Mouse (Mus musculus): ENCODE data around the gene 4430402I18Rik. TPM values are rescaled to one million over a fixed set of nuclear protein-coding genes. Genes with fewer than 3 reads are reported as not detected.

Gene 4430402I18Rik
- polyA plus RNA-seq, 1 experiment: 8.1 TPM

- H3K36me3 ChIP-seq (ENCODE audit: control insufficient read depth, insufficient read depth, low read length): no peaks in the 10 kb centered on the region
- H3K27me3 ChIP-seq (replicated peaks; ENCODE audit: control insufficient read depth, insufficient read depth, low read length): no peaks in the 10 kb centered on the region; the same call in 1 of the 2 replicates
- no peak for DNase-seq
- TF ChIP-seq CTCF (conservative IDR thresholded peaks at IDR 0.05; ENCODE audit: insufficient read depth, insufficient read length, low read depth, low read length) (no peak), POLR2A (IDR thresholded peaks at IDR 0.05; ENCODE audit: low read depth, low read length) (no peak)
- 40% methylated on average over 4 of the region's 4 CpGs for WGBS
- no peaks in the 10 kb centered on the region for H3K4me1 ChIP-seq (ENCODE audit: control insufficient read depth, insufficient read depth, low read length)
- H3K4me3 ChIP-seq (ENCODE audit: insufficient read depth, low read depth, low read length): no peak overlapping the region
- no peak overlapping the region for H3K27ac ChIP-seq (ENCODE audit: insufficient read depth, low read depth, low read length)
Observed at GRCm38 (mm10) chr19:28946782-28947181, 20.8 kb downstream of the 4430402I18Rik start.

GRCm38 (mm10) chr19:28941271-28941670, 26.3 kb downstream of the 4430402I18Rik start:
- TF ChIP-seq POLR2A (IDR thresholded peaks at IDR 0.05; ENCODE audit: low read depth, low read length) (no peak), CTCF (conservative IDR thresholded peaks at IDR 0.05; ENCODE audit: insufficient read depth, insufficient read length, low read depth, low read length) (no peak)
- no peak for DNase-seq
- Histone ChIP-seq H3K27ac (ENCODE audit: insufficient read depth, low read depth, low read length) (no peak overlapping the region), H3K27me3 (replicated peaks; ENCODE audit: control insufficient read depth, insufficient read depth, low read length) (no peaks in the 10 kb centered on the region; the same call in 1 of the 2 replicates), H3K4me3 (ENCODE audit: insufficient read depth, low read depth, low read length) (no peak overlapping the region), H3K36me3 (ENCODE audit: control insufficient read depth, insufficient read depth, low read length) (no peaks in the 10 kb centered on the region), H3K4me1 (ENCODE audit: control insufficient read depth, insufficient read depth, low read length) (no peaks in the 10 kb centered on the region; the same call in 1 of the 2 replicates)
- WGBS: 72% methylated on average over 4 of the region's 4 CpGs

- Histone ChIP-seq H3K27ac (ENCODE audit: insufficient read depth, low read depth, low read length) (no peak overlapping the region), H3K36me3 (ENCODE audit: control insufficient read depth, insufficient read depth, low read length) (no peaks in the 10 kb centered on the region), H3K27me3 (replicated peaks; ENCODE audit: control insufficient read depth, insufficient read depth, low read length) (no peaks in the 10 kb centered on the region; the same call in 1 of the 2 replicates), H3K4me3 (ENCODE audit: insufficient read depth, low read depth, low read length) (no peak overlapping the region), H3K4me1 (ENCODE audit: control insufficient read depth, insufficient read depth, low read length) (no peaks in the 10 kb centered on the region; the same call in 1 of the 2 replicates)
- 70% methylated on average over 9 of the region's 9 CpGs for WGBS
- TF ChIP-seq POLR2A (IDR thresholded peaks at IDR 0.05; ENCODE audit: low read depth, low read length) (no peak), CTCF (conservative IDR thresholded peaks at IDR 0.05; ENCODE audit: insufficient read depth, insufficient read length, low read depth, low read length) (no peak)
- DNase-seq: no peak
Observed at GRCm38 (mm10) chr19:28940135-28940874, 27.3 kb downstream of the 4430402I18Rik start.

- Histone ChIP-seq H3K4me3 (ENCODE audit: insufficient read depth, low read depth, low read length) (no peak overlapping the region), H3K4me1 (ENCODE audit: control insufficient read depth, insufficient read depth, low read length) (no peaks in the 10 kb centered on the region), H3K27me3 (replicated peaks; ENCODE audit: control insufficient read depth, insufficient read depth, low read length) (no peaks in the 10 kb centered on the region), H3K27ac (ENCODE audit: insufficient read depth, low read depth, low read length) (no peak overlapping the region), H3K36me3 (ENCODE audit: control insufficient read depth, insufficient read depth, low read length) (no peaks in the 10 kb centered on the region)
- WGBS: 82% methylated on average over 3 of the region's 3 CpGs
- TF ChIP-seq POLR2A (IDR thresholded peaks at IDR 0.05; ENCODE audit: low read depth, low read length) (no peak), CTCF (conservative IDR thresholded peaks at IDR 0.05; ENCODE audit: insufficient read depth, insufficient read length, low read depth, low read length) (no peak)
- DNase-seq: no peak
Observed at GRCm38 (mm10) chr19:28934897-28935296, 32.7 kb downstream of the 4430402I18Rik start.

- Histone ChIP-seq H3K4me1 (ENCODE audit: control insufficient read depth, insufficient read depth, low read length) (peaks cover 9% of the 10 kb centered on the region; the same call in 1 of the 2 replicates), H3K27ac (ENCODE audit: insufficient read depth, low read depth, low read length) (peak overlapping the region; percentile 92), H3K4me3 (ENCODE audit: insufficient read depth, low read depth, low read length) (no peak overlapping the region), H3K27me3 (replicated peaks; ENCODE audit: control insufficient read depth, insufficient read depth, low read length) (no peaks in the 10 kb centered on the region), H3K36me3 (ENCODE audit: control insufficient read depth, insufficient read depth, low read length) (peaks cover 1% of the 10 kb centered on the region; the same call in 1 of the 2 replicates)
- TF ChIP-seq CTCF (conservative IDR thresholded peaks at IDR 0.05; ENCODE audit: insufficient read depth, insufficient read length, low read depth, low read length) (peak; percentile 27; the same call in 1 of the 2 replicates), POLR2A (IDR thresholded peaks at IDR 0.05; ENCODE audit: low read depth, low read length) (no peak)
- peak; percentile 94 for DNase-seq
Observed at GRCm38 (mm10) chr19:28929034-28929433, 38.6 kb downstream of the 4430402I18Rik start.

- H3K27me3 ChIP-seq (replicated peaks; ENCODE audit: control insufficient read depth, insufficient read depth, low read length): no peaks in the 10 kb centered on the region
- 62% methylated on average over 4 of the region's 4 CpGs for WGBS
- H3K36me3 ChIP-seq (ENCODE audit: control insufficient read depth, insufficient read depth, low read length): peaks cover 1% of the 10 kb centered on the region; the same call in 1 of the 2 replicates
- H3K27ac ChIP-seq (ENCODE audit: insufficient read depth, low read depth, low read length): no peak overlapping the region
- H3K4me3 ChIP-seq (ENCODE audit: insufficient read depth, low read depth, low read length): no peak overlapping the region
- TF ChIP-seq POLR2A (IDR thresholded peaks at IDR 0.05; ENCODE audit: low read depth, low read length) (no peak), CTCF (conservative IDR thresholded peaks at IDR 0.05; ENCODE audit: insufficient read depth, insufficient read length, low read depth, low read length) (no peak)
- no peak for DNase-seq
- H3K4me1 ChIP-seq (ENCODE audit: control insufficient read depth, insufficient read depth, low read length): peaks cover 9% of the 10 kb centered on the region; the same call in 1 of the 2 replicates
Observed at GRCm38 (mm10) chr19:28927396-28927795, 40.2 kb downstream of the 4430402I18Rik start.

GRCm38 (mm10) chr19:28926366-28926765, 41.2 kb downstream of the 4430402I18Rik start:
- no peak for DNase-seq
- H3K27me3 ChIP-seq (replicated peaks; ENCODE audit: control insufficient read depth, insufficient read depth, low read length): no peaks in the 10 kb centered on the region
- WGBS: 90% methylated on average over 5 of the region's 5 CpGs

More at GRCm38 (mm10) chr19:28926366-28926765, 41.2 kb downstream of the 4430402I18Rik start:
- TF ChIP-seq POLR2A (IDR thresholded peaks at IDR 0.05; ENCODE audit: low read depth, low read length) (no peak), CTCF (conservative IDR thresholded peaks at IDR 0.05; ENCODE audit: insufficient read depth, insufficient read length, low read depth, low read length) (no peak)
- no peak overlapping the region for H3K27ac ChIP-seq (ENCODE audit: insufficient read depth, low read depth, low read length)
- peaks cover 9% of the 10 kb centered on the region; the same call in 1 of the 2 replicates for H3K4me1 ChIP-seq (ENCODE audit: control insufficient read depth, insufficient read depth, low read length)
- H3K4me3 ChIP-seq (ENCODE audit: insufficient read depth, low read depth, low read length): no peak overlapping the region
- H3K36me3 ChIP-seq (ENCODE audit: control insufficient read depth, insufficient read depth, low read length): peaks cover 1% of the 10 kb centered on the region; the same call in 1 of the 2 replicates
